Mouse (Mus musculus): Measurements from ENCODE around the gene Sept8. TPM values are rescaled to one million over a fixed set of nuclear protein-coding genes. Genes with fewer than 3 reads are reported as not detected.

The Sept8 gene
- 10 to 100 TPM in 1 of 2 experiments, 1 to 10 TPM in 1; 9.5 to 14.0 TPM for total RNA-seq (2021)
- long read RNA-seq, experiment 1, full-length matches to known transcripts, result 8 of 12 reads
- long read RNA-seq, experiment 1, partial matches to known transcripts, result 1 of 12 reads
- long read RNA-seq, experiment 1, other reads (novel, unspliced or antisense), result 3 of 12 reads
- long read RNA-seq, experiment 2, full-length matches to known transcripts, result 2 of 4 reads
- long read RNA-seq, experiment 2, partial matches to known transcripts, result 0 of 4 reads
- long read RNA-seq, experiment 2, other reads (novel, unspliced or antisense), result 2 of 4 reads

DNA sequence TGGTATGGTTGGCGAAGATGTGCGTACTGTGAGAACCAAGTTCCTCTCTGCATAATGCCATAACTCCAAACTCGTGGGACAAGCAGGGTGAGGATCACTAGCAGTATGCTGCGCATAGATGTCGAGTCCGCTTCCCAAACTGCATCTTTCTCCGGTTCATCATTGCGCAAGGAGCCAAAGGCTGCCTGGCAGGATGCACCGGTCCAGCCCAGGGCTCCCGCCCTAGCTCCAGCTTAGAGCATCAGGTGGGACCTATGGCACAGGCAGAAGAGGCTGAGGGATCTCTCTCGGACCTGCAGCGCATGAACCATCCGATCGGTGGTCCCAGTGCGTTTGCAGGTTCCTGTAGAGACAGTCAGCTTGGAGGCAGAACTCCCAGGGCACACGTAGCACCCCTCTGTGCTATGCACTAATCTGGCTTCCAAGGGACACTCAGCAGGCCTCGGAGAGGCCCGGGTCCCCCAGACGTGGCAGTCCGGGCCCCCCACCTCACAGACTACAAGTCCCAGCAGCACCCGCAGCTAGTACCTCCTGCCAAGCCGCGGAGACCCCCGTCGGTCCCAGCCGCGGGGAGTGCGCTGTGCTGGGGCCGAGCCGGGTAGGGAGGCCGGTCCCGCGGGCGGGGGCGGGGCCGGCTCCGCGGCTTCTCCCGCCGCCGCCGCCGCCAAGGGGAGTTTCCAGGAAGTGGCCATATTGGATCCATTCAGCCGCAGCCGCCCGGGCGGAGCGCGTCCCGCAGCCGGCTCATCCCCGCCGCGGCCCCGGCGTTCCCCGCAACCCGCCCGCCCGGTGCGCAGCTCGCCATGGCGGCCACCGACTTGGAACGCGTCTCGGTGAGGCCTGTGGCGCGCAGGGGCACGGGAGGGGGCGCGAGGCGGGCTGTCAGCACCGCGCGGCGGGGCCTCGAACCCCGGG lies at the start of gene Sept8:
Sept8 (plus strand) TSS at position 51 of the 915 bp plus-strand sequence.
- TF ChIP-seq CTCF (IDR thresholded peaks at IDR 0.05), result no peak
- intact Hi-C loops (cut with DNase I), result loop anchor here (5.0 kb wide), 1 partner anchor 52 kb away; no protein-coding TSS in a partner anchor
- DNase-seq, result peak; percentile 83
- Histone ChIP-seq H3K4me3 (peak within 1 kb of the TSS; percentile 80), H3K27ac (peak within 1 kb of the TSS; percentile 90)

- no peak for DNase-seq
- Histone ChIP-seq H3K4me3 (peak overlapping the region; percentile 60), H3K27ac (peak overlapping the region; percentile 76)
- intact Hi-C loops (cut with DNase I), result loop anchor here (5.0 kb wide), 1 partner anchor 53 kb away; no protein-coding TSS in a partner anchor
- no peak for TF ChIP-seq CTCF (IDR thresholded peaks at IDR 0.05)
These were observed 49.6 kb upstream of the Sept8 start for GRCm38 (mm10) chr11:53469294-53469967.

DNA sequence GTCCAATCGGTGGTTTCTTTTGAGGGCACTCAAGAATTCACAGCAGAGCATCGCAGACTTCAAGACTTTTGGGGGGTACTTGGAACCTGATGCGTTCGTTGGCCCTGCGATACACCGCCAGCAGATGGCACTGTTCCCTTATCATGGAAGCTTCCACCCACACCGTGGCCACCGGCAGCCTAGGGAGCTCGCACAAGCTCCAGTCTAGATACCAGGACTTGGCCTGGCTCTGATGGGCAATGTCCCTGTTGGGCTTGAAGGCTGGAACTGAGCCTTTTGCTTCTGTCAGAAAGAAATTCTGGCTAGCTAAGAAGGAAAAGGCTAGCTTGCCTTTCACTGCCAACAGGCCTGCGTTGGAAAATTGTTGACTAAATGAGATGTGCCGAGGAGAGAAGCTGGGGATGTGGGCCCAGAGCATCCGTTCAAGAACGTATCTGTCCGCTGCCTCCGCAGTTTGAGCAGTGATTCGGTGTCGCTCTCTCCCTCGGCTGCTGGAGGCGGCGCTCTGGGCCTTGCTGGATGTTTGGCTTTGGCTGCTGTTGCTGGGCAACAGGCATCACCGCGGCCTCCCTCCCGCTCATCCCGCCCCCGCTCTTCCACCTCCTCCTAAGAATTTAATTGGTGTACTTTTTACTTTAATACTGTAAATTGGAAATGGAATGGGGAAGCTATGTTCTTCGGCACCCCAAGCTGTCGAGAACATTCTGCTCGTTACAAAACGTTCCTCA lies 48.9 kb upstream of the Sept8 start, which contains the start of gene Gm9837:
Gm9837 (minus strand) TSS at position 512 of the 728 bp plus-strand sequence.
- no peak; the same call in 1 of the 2 replicates for TF ChIP-seq CTCF (IDR thresholded peaks at IDR 0.05)
- Histone ChIP-seq H3K4me3 (peak within 1 kb of the TSS; percentile 60), H3K27ac (peak within 1 kb of the TSS; percentile 76)
- intact Hi-C loops (cut with DNase I), result loop anchor here (1.0 to 5.0 kb wide), 3 partner anchors 52 to 157 kb away; partner anchors contain the start of gene Kif3a
- DNase-seq, result peak; percentile 92

DNA sequence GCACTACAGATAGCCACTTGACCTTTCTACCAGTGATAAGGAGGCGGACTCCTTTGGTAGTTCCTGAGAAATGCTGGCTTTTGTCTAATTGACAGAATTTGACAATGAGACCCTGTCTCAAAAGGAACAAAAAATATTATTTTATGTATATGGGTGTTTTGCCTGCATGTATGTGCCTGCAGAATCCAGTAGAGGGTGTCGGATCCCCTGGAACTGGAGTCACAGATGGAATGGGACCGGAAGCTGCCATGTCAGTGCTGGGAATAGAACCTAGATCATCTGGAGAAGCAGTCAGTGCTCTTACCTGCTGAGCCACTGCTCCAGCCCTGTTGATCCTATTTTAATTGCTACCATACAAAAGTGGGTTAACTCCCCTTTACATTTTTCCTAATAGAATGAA lies 46.3 kb upstream of the Sept8 start:
- intact Hi-C loops (cut with DNase I), result no loop called here
- no peak overlapping the region for H3K27ac ChIP-seq

GRCm38 (mm10) chr11:53475620-53476019 lies 43.4 kb upstream of the Sept8 start:
- TF ChIP-seq CTCF (IDR thresholded peaks at IDR 0.05), result no peak
- Histone ChIP-seq H3K27ac (no peak overlapping the region), H3K4me3 (no peak overlapping the region)
- intact Hi-C loops (cut with DNase I), result no loop called here
- no peak for DNase-seq

More for the DNA sequence above, 46.3 kb upstream of the Sept8 start:
- no peak for DNase-seq
- TF ChIP-seq CTCF (IDR thresholded peaks at IDR 0.05), result peak; percentile 18; the same call in 1 of the 2 replicates
- no peak overlapping the region for H3K4me3 ChIP-seq

- Histone ChIP-seq H3K4me3 (no peak overlapping the region), H3K27ac (no peak overlapping the region)
- intact Hi-C loops (cut with DNase I), result no loop called here
- no peak for DNase-seq
- no peak for TF ChIP-seq CTCF (IDR thresholded peaks at IDR 0.05)
These were observed 41.2 kb upstream of the Sept8 start for GRCm38 (mm10) chr11:53477833-53478232.

- Histone ChIP-seq H3K4me3 (peak overlapping the region; percentile 79), H3K27ac (no peak overlapping the region)
- no peak for DNase-seq
- intact Hi-C loops (cut with DNase I), result no loop called here
- no peak for TF ChIP-seq CTCF (IDR thresholded peaks at IDR 0.05)
These were observed 40.5 kb upstream of the Sept8 start for GRCm38 (mm10) chr11:53478383-53479170.

DNA sequence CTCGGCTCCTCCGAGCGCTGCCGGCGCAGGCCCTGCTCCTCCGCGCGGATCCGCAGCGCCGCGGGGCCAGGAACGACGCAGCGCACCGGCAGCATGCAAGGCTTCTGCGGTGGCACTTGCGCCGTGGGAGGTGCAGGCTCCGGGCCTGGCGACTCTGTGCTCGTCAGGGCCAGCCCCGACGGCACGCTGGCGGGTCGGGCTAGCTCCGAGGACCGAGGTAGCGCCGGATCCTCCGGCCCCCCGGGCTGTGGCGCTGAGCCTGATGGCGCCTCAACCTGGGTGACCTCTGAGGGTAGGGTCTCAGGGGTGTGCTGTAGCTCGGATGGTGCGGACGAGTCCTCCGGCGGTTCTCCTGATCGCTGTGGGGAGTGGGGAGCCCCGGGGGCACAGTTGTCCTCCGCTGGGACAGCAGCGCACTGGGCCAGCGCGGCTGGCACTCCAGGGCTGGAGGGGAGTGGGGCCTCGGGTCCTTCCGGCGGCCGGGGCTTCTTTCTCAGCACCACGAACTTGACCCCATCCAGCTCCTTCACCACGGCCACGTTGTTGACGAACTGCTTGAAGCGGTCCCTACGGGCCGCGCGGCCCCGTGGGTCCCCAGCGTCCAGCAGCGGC lies 39.8 kb upstream of the Sept8 start:
- peak; percentile 42 for DNase-seq
- intact Hi-C loops (cut with DNase I), result no loop called here
- peak overlapping the region; percentile 56; the same call in 1 of the 2 replicates for H3K27ac ChIP-seq

DNA sequence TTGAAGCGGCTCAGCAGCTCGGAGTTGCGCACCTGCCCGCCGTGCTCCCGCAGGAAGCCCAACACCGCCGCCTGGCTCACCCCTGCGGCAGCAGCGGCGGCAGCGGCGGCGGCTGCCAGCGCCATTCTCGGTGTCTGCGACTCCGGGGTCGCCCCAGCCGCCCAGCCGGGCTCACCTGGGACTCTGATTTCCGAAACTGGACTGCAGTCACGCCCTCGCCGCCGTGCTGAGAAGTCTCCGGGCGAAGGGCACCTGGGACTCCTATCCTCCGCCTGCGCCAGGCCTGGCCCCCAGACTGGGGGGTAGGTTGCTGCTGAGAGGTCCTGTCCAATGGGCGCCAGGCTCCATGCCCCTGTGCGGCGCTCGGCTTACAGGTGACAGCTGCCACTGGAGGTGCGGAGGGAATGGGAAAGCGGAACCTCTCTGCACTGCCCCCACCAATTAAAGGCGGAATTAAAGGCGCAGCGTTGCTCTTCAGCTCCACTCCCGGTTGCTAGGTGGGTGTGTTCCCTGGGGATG lies 39.2 kb upstream of the Sept8 start, which contains the start of the genes Gm9945 and Sowaha:
Gm9945 (plus strand) TSS at position 384 of the 519 bp plus-strand sequence.
Sowaha (minus strand) TSS at position 492 of the 519 bp plus-strand sequence.
- H3K4me3 ChIP-seq, result peak within 1 kb of the TSS; percentile 79
- TF ChIP-seq CTCF (IDR thresholded peaks at IDR 0.05), result peak; percentile 38
- DNase-seq, result peak; percentile 61
- intact Hi-C loops (cut with DNase I), result no loop called here
- peak within 1 kb of the TSS; percentile 56 for H3K27ac ChIP-seq

More for the DNA sequence above, 39.8 kb upstream of the Sept8 start:
- no peak for TF ChIP-seq CTCF (IDR thresholded peaks at IDR 0.05)
- H3K4me3 ChIP-seq, result peak overlapping the region; percentile 79

- TF ChIP-seq CTCF (IDR thresholded peaks at IDR 0.05), result no peak
These were observed 37.8 kb upstream of the Sept8 start for GRCm38 (mm10) chr11:53481088-53481730.

More at GRCm38 (mm10) chr11:53481088-53481730, 37.8 kb upstream of the Sept8 start:
- intact Hi-C loops (cut with DNase I), result no loop called here
- DNase-seq, result no peak
- no peak overlapping the region for H3K4me3 ChIP-seq
- no peak overlapping the region for H3K27ac ChIP-seq

Data from gastrocnemius, adult 2 months (tissue).